Mouse (Mus musculus): ENCODE measurements at regions not wholly inside any gene's neighbourhood (a gene's known extent, or its start where the extent isn't known, plus 50 kb on each side); places are given as distances from the start of the nearest gene placed in this dataset.

GRCm38 (mm10) chr11:20973141-20973540 lies 118.0 kb upstream of the Peli1 start:
- DNase-seq: no peak
- intact Hi-C loops (cut with DNase I): no loop called here

GRCm38 (mm10) chr11:20981588-20981987 lies 109.5 kb upstream of the Peli1 start:
- DNase-seq: no peak
- intact Hi-C loops (cut with DNase I): no loop called here

GRCm38 (mm10) chr11:20982010-20982409 lies 109.1 kb upstream of the Peli1 start:
- intact Hi-C loops (cut with DNase I): no loop called here

GRCm38 (mm10) chr11:20982500-20982899 lies 108.6 kb upstream of the Peli1 start:
- DNase-seq: no peak
- intact Hi-C loops (cut with DNase I): no loop called here

More at GRCm38 (mm10) chr11:20982010-20982409, 109.1 kb upstream of the Peli1 start:
- DNase-seq: no peak

- intact Hi-C loops (cut with DNase I): no loop called here
Observed at GRCm38 (mm10) chr11:20985069-20985759, 105.9 kb upstream of the Peli1 start.

GRCm38 (mm10) chr11:20985771-20986170 lies 105.3 kb upstream of the Peli1 start:
- intact Hi-C loops (cut with DNase I): no loop called here
- DNase-seq: no peak

More at GRCm38 (mm10) chr11:20985069-20985759, 105.9 kb upstream of the Peli1 start:
- DNase-seq: no peak

- no peak for DNase-seq
- intact Hi-C loops (cut with DNase I): no loop called here
Observed at GRCm38 (mm10) chr11:20987171-20987815, 103.8 kb upstream of the Peli1 start.

GRCm38 (mm10) chr11:20987841-20988251 lies 103.2 kb upstream of the Peli1 start:
- no peak for DNase-seq
- intact Hi-C loops (cut with DNase I): no loop called here

- intact Hi-C loops (cut with DNase I): no loop called here
Observed at GRCm38 (mm10) chr11:20988871-20989270, 102.2 kb upstream of the Peli1 start.

GRCm38 (mm10) chr11:20993580-20993979 lies 97.5 kb upstream of the Peli1 start:
- DNase-seq: no peak
- intact Hi-C loops (cut with DNase I): no loop called here

More at GRCm38 (mm10) chr11:20988871-20989270, 102.2 kb upstream of the Peli1 start:
- DNase-seq: no peak

GRCm38 (mm10) chr11:21001400-21001799 lies 89.7 kb upstream of the Peli1 start:
- no peak for DNase-seq
- intact Hi-C loops (cut with DNase I): no loop called here

GRCm38 (mm10) chr11:21007222-21007621 lies 83.9 kb upstream of the Peli1 start:
- no peak for DNase-seq
- intact Hi-C loops (cut with DNase I): no loop called here

- intact Hi-C loops (cut with DNase I): no loop called here
- no peak for DNase-seq
Observed at GRCm38 (mm10) chr11:21009505-21009904, 81.6 kb upstream of the Peli1 start.

GRCm38 (mm10) chr11:21010867-21011266 lies 80.2 kb upstream of the Peli1 start:
- DNase-seq: no peak

GRCm38 (mm10) chr11:21014250-21014649 lies 76.8 kb upstream of the Peli1 start:
- DNase-seq: no peak
- intact Hi-C loops (cut with DNase I): no loop called here

More at GRCm38 (mm10) chr11:21010867-21011266, 80.2 kb upstream of the Peli1 start:
- intact Hi-C loops (cut with DNase I): no loop called here

GRCm38 (mm10) chr11:21015536-21015935 lies 75.6 kb upstream of the Peli1 start:
- DNase-seq: no peak
- intact Hi-C loops (cut with DNase I): loop anchor here (5.0 kb wide), 1 partner anchor 77 kb away; the partner anchor contains the start of gene Peli1

GRCm38 (mm10) chr11:21016133-21016746 lies 74.9 kb upstream of the Peli1 start:
- intact Hi-C loops (cut with DNase I): loop anchor here (5.0 kb wide), 1 partner anchor 76 kb away; the partner anchor contains the start of gene Peli1

GRCm38 (mm10) chr11:21016791-21017329 lies 74.2 kb upstream of the Peli1 start:
- DNase-seq: no peak
- intact Hi-C loops (cut with DNase I): loop anchor here (5.0 kb wide), 1 partner anchor 75 kb away; the partner anchor contains the start of gene Peli1

More at GRCm38 (mm10) chr11:21016133-21016746, 74.9 kb upstream of the Peli1 start:
- no peak for DNase-seq

- intact Hi-C loops (cut with DNase I): loop anchor here (5.0 kb wide), 1 partner anchor 72 kb away; the partner anchor contains the start of gene Peli1
- DNase-seq: no peak
Observed at GRCm38 (mm10) chr11:21019829-21020228, 71.3 kb upstream of the Peli1 start.

- intact Hi-C loops (cut with DNase I): no loop called here
- DNase-seq: no peak
Observed at GRCm38 (mm10) chr11:21024111-21024510, 67.0 kb upstream of the Peli1 start.

- intact Hi-C loops (cut with DNase I): no loop called here
- DNase-seq: no peak
Observed at GRCm38 (mm10) chr11:21024521-21024920, 66.6 kb upstream of the Peli1 start.

All from heart, postnatal 36 days (tissue).